Mouse (Mus musculus) MN1 (cell line): ENCODE data around the gene Wnt10b.

Source experiments
- DNase-seq: peaks from one replicate; pipeline ENCODE4 v3.0.0-alpha.2; 2016; ENCODE audit warnings: low spot score

Gene Wnt10b

DNA sequence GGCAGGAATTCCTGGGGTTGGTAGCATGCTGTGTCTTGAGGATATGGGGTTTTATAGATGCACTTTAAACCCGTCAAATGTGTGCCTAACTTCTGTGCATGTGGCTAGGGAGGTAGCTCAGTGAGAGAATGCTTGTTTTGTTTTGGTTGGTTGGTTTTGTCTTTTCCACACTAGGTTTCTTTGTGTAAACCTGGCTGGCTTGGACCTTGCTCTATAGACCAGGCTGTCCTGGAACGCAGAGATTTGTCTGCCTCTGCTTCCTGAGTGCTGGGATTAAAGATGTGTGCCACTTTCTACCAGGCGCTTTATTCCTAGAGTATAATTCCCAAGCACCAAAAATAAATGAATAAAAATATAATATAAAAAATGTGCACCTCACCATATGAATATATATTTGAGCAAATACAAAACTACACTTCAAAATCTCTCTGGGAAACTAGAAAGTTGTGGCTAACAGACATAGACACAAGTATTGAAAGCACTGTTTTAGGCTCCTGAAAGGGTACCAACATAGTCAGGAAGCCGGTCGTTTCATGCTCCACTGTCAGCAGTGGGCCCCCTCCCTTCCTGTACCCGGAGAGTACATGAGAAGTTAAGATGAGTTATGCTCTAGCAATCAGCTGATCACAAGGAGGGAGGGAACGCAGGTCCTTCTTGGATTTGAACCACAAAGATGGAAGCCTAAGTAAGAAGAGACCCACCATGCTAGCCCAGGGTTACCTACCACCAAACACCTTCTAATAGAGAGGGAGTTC is 48.0 kb downstream of the Wnt10b start:
- no peak for DNase-seq

- no peak for DNase-seq
These were observed 49.6 kb downstream of the Wnt10b start for GRCm38 (mm10) chr15:98728366-98728765.

GRCm38 (mm10) chr15:98727443-98728321 is 50.3 kb downstream of the Wnt10b start, which contains the start of gene Fkbp11:
Gene Fkbp11, minus strand, starts transcription at chr15:98728198.
- no peak for DNase-seq

DNA sequence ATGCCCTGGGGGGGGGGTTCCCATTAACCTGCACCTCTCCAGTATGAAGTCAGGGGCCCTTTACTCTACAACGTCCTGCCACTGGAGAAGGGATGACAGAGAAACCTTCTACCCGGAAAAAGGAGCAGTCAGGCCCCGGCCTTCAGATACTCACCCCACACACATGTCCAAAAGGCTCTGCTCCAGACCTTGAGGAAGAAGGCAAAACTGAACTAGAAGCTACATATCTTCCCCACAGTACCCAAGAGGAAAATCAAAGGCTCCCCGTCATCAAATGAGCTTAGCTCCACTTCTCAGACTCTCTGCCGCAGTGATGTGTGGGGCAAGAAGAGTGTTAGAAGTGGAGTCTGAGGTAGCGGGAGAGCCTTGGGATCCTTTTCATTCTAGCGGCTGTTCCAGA is 51.2 kb downstream of the Wnt10b start:
- no peak for DNase-seq

DNA sequence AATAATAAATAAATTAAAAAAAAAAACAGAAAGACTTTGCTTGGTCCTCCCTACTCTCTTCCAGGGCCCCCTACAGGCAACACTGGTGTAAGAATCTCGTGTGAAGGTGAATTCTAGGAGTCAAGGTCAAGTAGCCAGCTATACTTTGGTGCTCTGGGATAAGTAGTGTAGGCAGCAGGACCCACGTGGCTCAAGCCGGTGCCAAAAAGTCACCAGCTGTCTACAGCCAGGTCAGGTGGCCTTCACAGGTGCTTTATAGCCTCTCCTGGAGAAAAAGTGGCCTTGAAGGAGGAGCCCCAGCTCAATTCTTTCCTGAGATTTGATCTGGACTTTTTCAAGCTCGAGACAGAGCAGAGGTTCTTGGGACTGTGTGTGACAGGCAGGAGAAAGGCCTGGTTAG is 51.9 kb downstream of the Wnt10b start:
- DNase-seq: no peak

- DNase-seq: no peak
These were observed 53.5 kb downstream of the Wnt10b start for GRCm38 (mm10) chr15:98724441-98724840.

GRCm38 (mm10) chr15:98722854-98723253 is 55.1 kb downstream of the Wnt10b start:
- no peak for DNase-seq

DNA sequence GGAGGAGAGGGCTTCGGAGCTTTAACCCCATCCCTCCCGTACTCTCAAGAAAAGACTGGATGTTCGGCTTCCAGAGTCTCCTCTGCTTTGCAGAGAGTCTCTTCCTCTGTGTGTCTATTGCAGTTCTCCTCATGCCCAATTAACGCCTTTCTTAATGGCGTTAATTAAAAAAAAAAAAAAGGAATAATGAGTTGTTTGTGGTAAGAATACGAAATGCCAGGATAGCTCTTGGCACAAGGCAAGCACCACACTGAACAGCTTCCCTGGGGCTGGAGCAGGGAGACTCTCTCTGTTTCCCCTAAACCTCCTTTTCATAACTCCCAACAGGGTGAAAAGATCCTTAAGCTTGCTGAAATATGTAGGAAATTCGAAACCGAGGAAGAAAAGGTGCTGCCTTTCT is 55.8 kb downstream of the Wnt10b start:
- no peak for DNase-seq
